Mouse (Mus musculus) cerebellum, adult 9-11 months (tissue): ENCODE measurements around the gene Rom1.
"Not testable (repeated sequence)": the region's sequence is repeated elsewhere in the genome, so short reads cannot be mapped to it uniquely, and the experiment has no call there.

Source experiments
- DNase-seq: peaks from one replicate; pipeline ENCODE4 v3.0.0; 2022

Rom1 gene

DNA sequence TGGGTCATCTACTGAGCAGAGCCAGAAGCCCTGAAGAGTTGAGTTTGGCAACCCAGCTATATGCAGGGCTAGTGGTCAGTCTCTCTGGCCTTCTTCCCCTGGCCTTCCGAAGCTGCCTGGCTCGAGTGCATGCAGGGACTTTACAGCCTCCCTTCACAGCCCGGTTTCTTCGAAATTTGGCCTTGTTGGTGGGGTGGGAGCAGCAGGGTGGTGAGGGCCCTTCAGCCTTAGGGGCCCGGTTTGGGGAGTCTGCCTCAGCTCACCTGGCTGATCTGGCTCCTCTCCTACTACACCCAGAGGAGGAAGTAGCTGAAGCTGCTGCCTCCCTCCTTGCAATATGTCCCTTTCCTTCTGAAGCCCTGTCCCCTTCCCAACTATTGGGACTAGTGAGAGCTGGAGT is 32.9 kb downstream of the Rom1 start:
- DNase-seq: not testable (repeated sequence)

DNA sequence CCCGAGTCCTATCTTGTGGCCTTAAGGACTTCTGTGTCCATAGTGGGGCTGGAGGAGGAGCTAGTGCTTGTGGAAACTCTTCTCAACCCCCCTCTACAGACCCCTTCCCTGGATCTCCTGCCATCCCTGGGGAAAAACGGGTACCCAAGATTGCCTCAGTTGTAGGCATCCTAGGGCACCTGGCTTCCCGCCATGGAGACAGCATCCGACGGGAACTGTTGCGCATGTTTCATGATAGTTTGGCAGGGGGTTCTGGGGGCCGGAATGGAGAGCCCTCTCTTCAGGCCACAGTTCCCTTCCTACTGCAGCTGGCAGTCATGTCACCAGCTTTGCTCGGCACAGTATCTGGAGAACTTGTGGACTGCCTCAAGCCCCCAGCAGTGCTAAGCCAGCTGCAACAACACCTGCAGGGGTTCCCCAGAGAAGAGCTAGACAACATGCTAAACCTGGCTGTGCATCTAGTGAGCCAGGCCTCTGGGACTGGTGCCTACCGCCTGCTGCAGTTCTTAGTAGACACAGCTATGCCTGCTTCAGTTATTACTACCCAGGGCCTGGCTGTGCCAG is 33.7 kb downstream of the Rom1 start:
- peak; percentile 61 for DNase-seq

DNA sequence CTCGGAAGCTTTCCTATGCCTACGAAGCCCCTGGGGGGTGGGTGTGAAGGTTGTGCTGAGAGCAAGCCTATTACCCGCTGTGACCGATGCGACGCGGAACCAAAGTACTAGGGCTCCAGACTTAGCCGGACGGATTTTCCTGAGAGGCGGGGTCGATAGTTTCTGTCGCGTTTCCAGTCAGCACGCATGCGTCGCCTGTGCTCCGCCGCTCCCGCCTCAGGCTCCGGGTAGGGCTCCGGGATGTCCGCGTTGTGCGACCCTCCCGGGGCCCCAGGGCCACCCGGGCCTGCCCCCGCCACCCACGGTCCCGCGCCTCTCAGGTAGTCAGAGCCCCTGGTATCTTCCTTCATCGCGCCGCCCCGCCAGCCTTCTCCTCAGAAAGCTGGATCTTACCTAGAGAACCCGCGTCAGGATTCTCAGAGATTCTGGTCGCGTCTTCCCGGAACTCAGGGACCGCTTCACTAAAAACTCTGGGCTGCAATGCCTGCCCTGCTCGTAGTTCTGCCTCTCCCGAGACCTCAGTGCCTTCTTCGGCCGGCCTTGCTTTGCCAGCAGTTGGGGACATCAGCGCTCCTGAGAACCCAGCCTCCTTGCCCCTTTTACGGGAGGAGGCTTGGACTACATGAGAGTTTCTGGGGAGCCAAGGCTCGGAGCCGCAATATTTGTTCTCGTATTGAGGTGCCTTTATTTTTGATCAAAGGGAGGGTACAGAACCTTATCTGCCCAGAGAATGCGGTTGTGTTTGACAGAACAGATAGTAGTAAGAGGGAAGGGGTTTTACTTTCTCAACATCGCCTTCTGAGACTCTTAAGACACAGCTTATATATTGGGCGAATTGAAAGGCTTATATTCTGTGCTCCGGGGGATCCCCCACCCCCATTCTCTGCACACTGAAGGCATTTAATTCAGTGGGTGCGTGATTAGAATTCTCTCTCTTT is 36.1 kb downstream of the Rom1 start, which contains the start of gene Ints5:
Gene Ints5 (plus strand): TSS at position 177 of the 938 bp plus-strand sequence.
- DNase-seq: peak; percentile 85

DNA sequence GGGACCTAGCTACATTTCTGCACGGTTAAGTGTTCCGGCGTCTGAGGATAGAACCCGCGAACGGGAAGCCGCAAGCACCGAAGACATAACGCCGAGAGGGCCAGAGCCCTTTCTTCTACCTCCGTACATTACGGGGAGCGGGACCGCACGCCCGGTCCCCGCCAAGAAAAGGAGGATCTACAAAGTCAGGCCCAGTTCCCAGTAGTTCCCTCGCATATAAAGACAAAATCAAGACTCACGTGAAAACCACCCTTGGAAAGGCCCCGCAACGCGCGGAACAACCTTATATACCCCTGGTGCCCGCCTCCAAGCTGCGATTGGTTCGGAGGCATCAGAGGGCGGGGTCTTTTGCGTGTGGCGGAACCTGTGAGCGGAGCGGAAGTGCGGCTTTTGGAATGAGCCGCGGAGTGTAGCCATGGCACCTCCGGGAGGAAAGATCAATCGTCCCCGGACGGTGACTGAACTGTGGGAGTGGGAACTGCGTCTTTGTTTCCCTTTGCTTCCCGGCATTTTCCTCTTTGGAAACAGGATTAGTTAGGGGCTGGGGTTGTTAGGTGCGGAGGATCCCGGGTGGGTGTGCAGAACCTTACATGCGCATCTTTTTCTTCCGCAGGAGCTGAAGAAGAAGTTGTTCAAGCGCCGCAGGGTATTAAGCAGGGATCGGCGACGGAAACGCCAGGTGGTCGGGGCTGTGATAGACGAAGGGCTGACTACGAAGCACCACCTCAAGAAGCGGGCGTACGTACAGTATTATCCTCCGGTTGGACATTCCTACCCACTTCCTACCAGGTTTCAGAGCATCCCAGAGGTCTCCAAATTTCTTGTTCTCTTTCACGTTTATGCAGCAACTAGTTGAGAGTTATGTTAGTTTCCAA is 40.4 kb downstream of the Rom1 start, which contains the start of the genes 1810009A15Rik and Gm49416:
Gene 1810009A15Rik (plus strand): TSS at position 343 of the 875 bp plus-strand sequence.
Gene Gm49416 (plus strand): TSS at position 416 of the 875 bp plus-strand sequence.
- DNase-seq: peak; percentile 94

DNA sequence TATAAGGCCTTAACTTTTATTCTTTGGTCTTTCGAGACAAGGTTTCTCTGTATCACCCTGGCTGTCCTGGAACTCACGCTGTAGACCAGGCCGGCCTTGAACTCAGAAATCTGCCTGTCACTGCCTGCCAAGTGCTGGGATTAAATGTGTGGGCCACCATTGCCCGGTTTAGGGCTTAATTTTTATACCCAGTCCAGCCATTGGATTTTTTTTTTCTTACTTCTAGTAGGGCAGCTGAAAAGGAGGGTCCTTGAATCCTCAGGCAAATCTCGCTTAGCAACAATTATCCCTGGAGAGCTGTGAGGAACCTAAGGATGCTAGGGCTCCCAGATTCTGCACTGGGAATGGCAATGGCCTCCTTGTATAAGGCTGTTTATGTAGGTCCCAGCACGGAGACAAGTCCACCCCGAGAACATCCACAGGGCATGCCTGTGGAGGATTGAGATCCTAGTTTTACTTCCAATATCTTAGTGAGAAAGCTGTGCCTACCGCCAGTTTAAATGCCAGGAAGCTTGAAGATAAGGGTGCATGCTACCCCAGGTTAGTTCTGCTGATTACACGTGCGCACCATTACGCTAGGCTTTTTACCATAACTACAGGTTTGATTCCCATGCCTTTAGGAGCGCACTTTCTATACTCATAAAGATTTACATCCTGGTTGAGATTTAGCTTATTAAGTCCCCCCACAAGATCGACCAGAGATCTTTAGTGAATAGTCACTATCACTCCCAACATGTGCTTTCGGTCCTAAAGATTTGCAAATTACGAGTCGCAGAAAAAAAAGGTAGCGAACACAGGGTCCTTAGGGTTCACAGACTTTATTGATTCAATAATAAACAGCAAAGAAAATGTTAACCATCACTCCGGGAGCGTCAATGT is 41.3 kb downstream of the Rom1 start:
- no peak for DNase-seq

DNA sequence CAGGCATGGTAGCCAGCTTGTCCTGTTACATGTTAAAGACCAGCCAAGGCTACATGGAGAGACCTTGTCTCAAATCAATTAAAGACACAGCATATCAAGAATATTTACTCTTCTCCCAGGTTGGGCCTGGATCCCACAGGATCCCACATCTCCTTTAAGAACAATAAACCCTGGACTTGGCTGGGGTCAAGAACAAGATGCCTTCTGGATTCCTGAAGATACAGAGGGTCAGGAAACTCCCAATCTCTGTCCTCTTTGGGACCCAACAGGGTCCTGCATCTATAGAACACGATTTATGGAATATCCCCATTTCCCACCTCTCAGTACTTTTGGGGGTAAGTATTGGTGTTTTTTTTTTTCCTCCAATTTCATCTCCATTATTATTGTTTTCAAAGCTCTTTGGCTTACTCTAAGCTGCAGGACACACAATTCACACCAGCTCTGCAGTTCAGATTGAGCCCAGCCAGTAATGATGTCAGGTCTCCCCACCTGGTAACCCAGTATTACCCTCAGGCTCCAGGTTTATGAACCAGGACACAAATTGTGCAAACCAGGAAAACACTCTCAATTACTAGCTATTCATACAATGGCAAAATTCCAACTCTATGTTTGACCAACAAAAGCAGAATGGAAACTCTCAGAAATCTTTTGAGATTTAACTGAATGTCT is 42.1 kb downstream of the Rom1 start:
- DNase-seq: no peak

DNA sequence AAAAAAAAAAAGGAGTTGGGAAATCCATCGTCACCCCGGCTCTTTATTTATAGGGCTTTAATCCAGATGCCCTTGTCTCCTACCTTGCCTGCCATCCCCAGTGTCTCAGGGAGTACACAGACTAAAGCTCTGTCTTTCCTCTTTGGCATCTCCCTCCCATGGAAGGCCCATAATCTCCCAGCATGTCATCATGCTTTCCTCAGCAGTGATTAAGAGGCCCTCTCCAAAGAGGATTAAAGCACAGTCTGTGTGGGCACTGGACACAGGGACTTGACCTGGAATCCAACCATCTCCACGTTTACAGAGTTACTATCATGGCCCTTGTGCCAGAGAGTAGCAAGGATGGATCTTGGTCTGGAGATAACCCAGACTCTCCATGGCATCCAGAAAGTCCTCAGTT is 45.5 kb downstream of the Rom1 start, which contains the start of the genes Lbhd1 and Gm49403:
Gene Lbhd1 (plus strand): TSS at position 117 of the 400 bp plus-strand sequence.
Gene Gm49403 (plus strand): TSS at position 315 of the 400 bp plus-strand sequence.
- DNase-seq: no peak

DNA sequence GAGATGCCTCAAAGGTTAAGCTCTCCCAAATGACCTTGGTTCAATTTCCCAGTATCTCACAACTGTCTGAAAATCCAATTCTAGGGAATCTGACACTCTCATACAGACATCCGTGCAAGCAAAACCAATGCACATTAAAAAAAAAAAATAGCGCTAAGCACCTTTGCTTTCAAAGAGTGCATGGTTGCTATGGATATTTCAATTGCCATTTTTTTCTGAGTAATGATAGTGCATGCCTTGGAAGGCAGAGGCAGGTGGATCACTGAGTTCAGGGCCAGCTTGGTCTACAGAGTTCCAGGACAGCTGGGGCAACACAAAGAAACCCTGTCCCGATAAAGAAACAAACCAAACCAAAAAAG is 48.1 kb downstream of the Rom1 start:
- DNase-seq: no peak

DNA sequence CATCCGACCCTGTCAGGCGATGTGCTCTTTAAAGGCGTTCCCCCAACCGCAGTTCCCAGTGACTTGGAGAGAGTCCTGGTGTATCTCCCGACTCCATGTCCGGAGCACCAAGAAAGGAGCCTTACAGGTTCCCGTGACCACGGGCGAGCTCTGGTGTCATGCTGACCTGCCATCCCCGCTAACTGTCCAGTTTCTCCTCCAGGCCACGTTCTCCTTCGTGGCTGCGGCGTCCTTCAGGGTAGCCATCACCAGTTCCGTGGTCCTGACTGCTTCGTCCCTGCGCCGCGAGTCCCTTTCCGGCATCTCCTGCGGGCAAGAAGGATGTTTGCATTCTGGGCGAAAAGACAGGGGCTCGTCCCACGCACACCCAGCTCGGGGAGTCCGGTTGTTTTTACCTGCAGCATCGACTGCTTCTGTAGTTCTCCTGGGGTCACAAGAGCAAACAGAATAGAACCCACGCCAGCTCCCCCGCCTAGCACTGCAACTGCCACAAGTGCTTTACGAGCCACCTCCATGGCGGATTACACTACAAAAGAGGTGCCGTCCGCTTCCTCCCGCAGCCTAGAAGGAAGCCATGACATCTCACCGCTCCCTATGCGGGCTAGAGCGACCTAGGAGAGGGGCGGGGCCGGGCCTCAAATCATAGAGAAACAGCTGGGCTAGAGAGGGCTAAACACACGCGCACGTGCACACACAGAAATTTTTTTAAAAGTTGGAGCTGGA is 48.7 kb downstream of the Rom1 start, which contains the start of gene Uqcc3:
Gene Uqcc3 (minus strand): TSS at position 613 of the 723 bp plus-strand sequence.
- peak; percentile 90 for DNase-seq
